9 mouse cellular contexts compared by ENCODE assay signal in genomic region chr15:98778191-98778770, GRCm38 (mm10). TPM values are rescaled to one million over a fixed set of nuclear protein-coding genes. Genes with fewer than 3 reads are reported as not detected.
DNase-seq lines count a peak whose midpoint lies in the region; ATAC-seq and TF ChIP-seq lines count a peak whose summit lies in the region.
"Had no signal": no experiment of that assay in that cellular context is flagged by ENCODE, and none has a peak within 500 bp of the region (broad histone marks: within the 10 kb centered on the region; RNA-seq: fewer than 3 reads in every experiment).

No protein-coding gene starts in this region.

- peak overlapping the region; percentile 23 for H3K4me3 ChIP-seq in lung, postnatal 0 days (ENCODE audit: low read depth, low read length)
- H3K4me3 ChIP-seq in forebrain, embryonic 13.5 days: peak overlapping the region; percentile 26
- H3K4me3 ChIP-seq in liver, embryonic 12.5 days: peak overlapping the region; percentile 19; the same call in 1 of the 2 replicates
- peak overlapping the region; percentile 28 for H3K4me3 ChIP-seq in stomach, embryonic 16.5 days (replicated peaks; ENCODE audit: low read length)

- no peak for DNase-seq in lung, postnatal 0 days (ENCODE audit: low spot score)
- DNase-seq in lung, postnatal 4 days: no peak
- DNase-seq in layer of hippocampus, postnatal 10 days (ENCODE audit: low spot score in 2 of 2): no peak
- DNase-seq in c-Kit-positive CD71-positive TER-119-positive erythroid progenitor cells, embryonic 14.5 days (ENCODE audit: low spot score): no peak
- DNase-seq in Muller cell, postnatal 12 days (ENCODE audit: inconsistent ontology term): no peak

- H3K4me2 ChIP-seq in lung, postnatal 0 days (replicated peaks; ENCODE audit: low read depth, low read length): peak overlapping the region; percentile 46
- H3K4me2 ChIP-seq in forebrain, embryonic 13.5 days: peak overlapping the region; percentile 43
- H3K4me2 ChIP-seq in liver, embryonic 12.5 days: peak overlapping the region; percentile 44
- peak overlapping the region; percentile 45 for H3K4me2 ChIP-seq in stomach, embryonic 16.5 days (ENCODE audit: low read depth, low read length)

- WGBS in lung, postnatal 0 days: 2% methylated on average over 23 of the region's 25 CpGs
- WGBS in forebrain, embryonic 13.5 days: 1% methylated on average over 25 of the region's 25 CpGs
- WGBS in liver, embryonic 12.5 days (ENCODE audit: insufficient replicate concordance): 2% methylated on average over 25 of the region's 25 CpGs
- WGBS in stomach, embryonic 16.5 days: 2% methylated on average over 25 of the region's 25 CpGs

- no peaks in the 10 kb centered on the region for H3K9me3 ChIP-seq in lung, postnatal 0 days (ENCODE audit: low read length)
- H3K9me3 ChIP-seq in forebrain, embryonic 13.5 days (replicated peaks): no peaks in the 10 kb centered on the region
- H3K9me3 ChIP-seq in liver, embryonic 12.5 days (replicated peaks): no peaks in the 10 kb centered on the region
- no peaks in the 10 kb centered on the region for H3K9me3 ChIP-seq in stomach, embryonic 16.5 days (replicated peaks; ENCODE audit: control insufficient read depth, low read length)

- peaks cover 75% of the 10 kb centered on the region for H3K27me3 ChIP-seq in lung, postnatal 0 days (replicated peaks; ENCODE audit: insufficient read depth, low read length)
- peaks cover 99% of the 10 kb centered on the region for H3K27me3 ChIP-seq in forebrain, embryonic 13.5 days
- H3K27me3 ChIP-seq in liver, embryonic 12.5 days (replicated peaks): peaks cover 100% of the 10 kb centered on the region
- H3K27me3 ChIP-seq in stomach, embryonic 16.5 days (ENCODE audit: control insufficient read depth, insufficient read depth, low read length): peaks cover 82% of the 10 kb centered on the region

- TF ChIP-seq CTCF in lung, postnatal 0 days (IDR thresholded peaks at IDR 0.05): no peak

- H3K4me1 ChIP-seq in lung, postnatal 0 days (ENCODE audit: insufficient read depth, low read depth, low read length): peaks cover 5% of the 10 kb centered on the region; the same call in 1 of the 2 replicates
- H3K4me1 ChIP-seq in forebrain, embryonic 13.5 days: peaks cover 29% of the 10 kb centered on the region
- H3K4me1 ChIP-seq in liver, embryonic 12.5 days: peaks cover 35% of the 10 kb centered on the region
- H3K4me1 ChIP-seq in stomach, embryonic 16.5 days (ENCODE audit: control insufficient read depth, insufficient read depth, low read length): peaks cover 29% of the 10 kb centered on the region

- no peak overlapping the region for H3K27ac ChIP-seq in lung, postnatal 0 days (ENCODE audit: low read length)
- H3K27ac ChIP-seq in forebrain, embryonic 13.5 days: no peak overlapping the region
- H3K27ac ChIP-seq in liver, embryonic 12.5 days: no peak overlapping the region
- H3K27ac ChIP-seq in stomach, embryonic 16.5 days (ENCODE audit: low read length): no peak overlapping the region

- TF ChIP-seq EP300 in lung, postnatal 0 days (IDR thresholded peaks at IDR 0.05): no peak

- H3K9ac ChIP-seq in lung, postnatal 0 days (replicated peaks; ENCODE audit: low read depth): no peak overlapping the region
- H3K9ac ChIP-seq in forebrain, embryonic 13.5 days: no peak overlapping the region
- no peak overlapping the region for H3K9ac ChIP-seq in liver, embryonic 12.5 days
- H3K9ac ChIP-seq in stomach, embryonic 16.5 days (ENCODE audit: low read length): no peak overlapping the region; the same call in 1 of the 2 replicates

- ATAC-seq in lung, postnatal 0 days: no peak
- ATAC-seq in forebrain, embryonic 13.5 days: no peak
- no peak for ATAC-seq in liver, embryonic 12.5 days
- no peak for ATAC-seq in stomach, embryonic 16.5 days (ENCODE audit: insufficient read depth, low FRiP score)

- H3K36me3 ChIP-seq in lung, postnatal 0 days (ENCODE audit: insufficient read depth, low read length): no peaks in the 10 kb centered on the region
- H3K36me3 ChIP-seq in forebrain, embryonic 13.5 days (ENCODE audit: poor library complexity, severe bottlenecking): no peaks in the 10 kb centered on the region
- no peaks in the 10 kb centered on the region for H3K36me3 ChIP-seq in liver, embryonic 12.5 days
- H3K36me3 ChIP-seq in stomach, embryonic 16.5 days (ENCODE audit: control insufficient read depth, insufficient read depth, low read length): no peaks in the 10 kb centered on the region

RNA-seq across cellular contexts. Expression of gene Wnt10b, which starts 0.3 kb away (rescaled TPM):
- polyA plus RNA-seq in lung, postnatal 0 days (2015; fragmentation: Nextera tagmentation; extraction: Ambion mirVana): 0.13 and 0.14 TPM in 2 replicates
- not detected in 2 replicates for polyA plus RNA-seq in forebrain, embryonic 13.5 days (2015; fragmentation: Nextera tagmentation; extraction: Ambion mirVana)
- polyA plus RNA-seq in liver, embryonic 12.5 days (2016; fragmentation: Nextera tagmentation; extraction: Ambion mirVana): not detected in 2 replicates
- 0.14 TPM in 1 of 2 replicates, not detected in the other for polyA plus RNA-seq in stomach, embryonic 16.5 days (2015; fragmentation: Nextera tagmentation; extraction: Ambion mirVana)
- total RNA-seq in layer of hippocampus, postnatal 10 days (2021): under 1 TPM; 0.25 to 0.37 TPM
- polyA plus RNA-seq: liver, embryonic 16.5 days had no signal

RNA-seq across cellular contexts. Expression of gene Wnt1, which starts 11.4 kb away (rescaled TPM):
- polyA plus RNA-seq in lung, postnatal 0 days (2015; fragmentation: Nextera tagmentation; extraction: Ambion mirVana): not detected in 2 replicates
- polyA plus RNA-seq in forebrain, embryonic 13.5 days (2015; fragmentation: Nextera tagmentation; extraction: Ambion mirVana): not detected in 2 replicates
- polyA plus RNA-seq in liver, embryonic 12.5 days (2016; fragmentation: Nextera tagmentation; extraction: Ambion mirVana): not detected in 2 replicates
- polyA plus RNA-seq in stomach, embryonic 16.5 days (2015; fragmentation: Nextera tagmentation; extraction: Ambion mirVana): not detected in 2 replicates
- not detected for total RNA-seq in layer of hippocampus, postnatal 10 days (2021)
- polyA plus RNA-seq: liver, embryonic 16.5 days had no signal

RNA-seq across cellular contexts. Expression of gene Arf3, which starts 15.3 kb away (rescaled TPM):
- polyA plus RNA-seq in lung, postnatal 0 days (2015; fragmentation: Nextera tagmentation; extraction: Ambion mirVana): 47.1 and 56.0 TPM in 2 replicates
- 49.2 and 55.1 TPM in 2 replicates for polyA plus RNA-seq in forebrain, embryonic 13.5 days (2015; fragmentation: Nextera tagmentation; extraction: Ambion mirVana)
- polyA plus RNA-seq in liver, embryonic 12.5 days (2016; fragmentation: Nextera tagmentation; extraction: Ambion mirVana): 22.4 TPM in 2 replicates
- polyA plus RNA-seq in stomach, embryonic 16.5 days (2015; fragmentation: Nextera tagmentation; extraction: Ambion mirVana): 38.0 and 38.9 TPM in 2 replicates
- 100 to 1,000 TPM; 636 TPM for total RNA-seq in layer of hippocampus, postnatal 10 days (2021)

RNA-seq across cellular contexts. Expression of gene Ddn, which starts 31.0 kb away (rescaled TPM):
- 0.04 TPM in 2 replicates for polyA plus RNA-seq in lung, postnatal 0 days (2015; fragmentation: Nextera tagmentation; extraction: Ambion mirVana)
- 0.05 and 0.15 TPM in 2 replicates for polyA plus RNA-seq in forebrain, embryonic 13.5 days (2015; fragmentation: Nextera tagmentation; extraction: Ambion mirVana)
- not detected in 2 replicates for polyA plus RNA-seq in liver, embryonic 12.5 days (2016; fragmentation: Nextera tagmentation; extraction: Ambion mirVana)
- polyA plus RNA-seq in stomach, embryonic 16.5 days (2015; fragmentation: Nextera tagmentation; extraction: Ambion mirVana): not detected in 2 replicates
- total RNA-seq in layer of hippocampus, postnatal 10 days (2021): 100 to 1,000 TPM; 401 to 403 TPM
- polyA plus RNA-seq: liver, embryonic 16.5 days had no signal

RNA-seq across cellular contexts. Expression of gene Fkbp11, which starts 50.3 kb away (rescaled TPM):
- 45.2 and 45.5 TPM in 2 replicates for polyA plus RNA-seq in lung, postnatal 0 days (2015; fragmentation: Nextera tagmentation; extraction: Ambion mirVana)
- polyA plus RNA-seq in forebrain, embryonic 13.5 days (2015; fragmentation: Nextera tagmentation; extraction: Ambion mirVana): 3.0 and 4.9 TPM in 2 replicates
- polyA plus RNA-seq in liver, embryonic 12.5 days (2016; fragmentation: Nextera tagmentation; extraction: Ambion mirVana): 83.5 and 90.2 TPM in 2 replicates
- polyA plus RNA-seq in stomach, embryonic 16.5 days (2015; fragmentation: Nextera tagmentation; extraction: Ambion mirVana): 130 TPM in 2 replicates
- 1 to 10 TPM; 2.2 to 2.6 TPM for total RNA-seq in layer of hippocampus, postnatal 10 days (2021)
